Mouse (Mus musculus): ENCODE results near the gene Pigk.

DNA sequence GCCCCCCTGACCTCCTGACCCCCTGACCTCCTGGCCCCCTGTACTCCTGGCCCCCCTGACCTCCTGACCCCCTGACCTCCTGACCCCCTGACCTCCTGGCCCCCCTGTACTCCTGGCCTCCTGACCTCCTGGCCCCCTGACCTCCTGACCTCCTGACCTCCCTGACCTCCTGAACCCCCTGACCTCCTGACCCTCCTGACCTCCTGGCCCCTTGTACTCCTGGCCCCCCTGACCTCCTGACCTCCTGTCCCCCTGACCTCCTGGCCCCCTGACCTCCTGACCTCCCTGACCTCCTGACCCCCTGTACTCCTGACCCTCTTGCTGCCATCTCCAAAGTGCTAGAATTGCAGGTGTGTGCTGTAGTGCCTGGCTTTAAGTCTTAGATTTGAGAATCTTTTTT lies 19.6 kb downstream of the Pigk start:
- TF ChIP-seq CTCF (IDR thresholded peaks at IDR 0.05) (no peak), EP300 (IDR thresholded peaks at IDR 0.05) (no peak)
